Mouse (Mus musculus) retina, embryonic 14.5 days (tissue): ENCODE measurements around the gene Cdca8.

ENCODE experiments used
- DNase-seq: peaks from one replicate; pipeline ENCODE4 v3.0.0-alpha.2; 2015; ENCODE audit warnings: low spot score

Cdca8 gene

GRCm38 (mm10) chr4:124880599-124880998 is 58.5 kb downstream of the Cdca8 start, which contains the start of gene Epha10:
Gene Epha10 (plus strand): TSS chr4:124880899.
- peak; percentile 42 for DNase-seq

GRCm38 (mm10) chr4:124872719-124873118 is 66.4 kb downstream of the Cdca8 start:
- DNase-seq: no peak
